Mouse (Mus musculus) CH12.LX (cell line): ENCODE measurements around the gene Ccl27a. TPM values are rescaled to one million over a fixed set of nuclear protein-coding genes. Genes with fewer than 3 reads are reported as not detected.

ENCODE experiments used
- DNase-seq: peaks from one replicate; pipeline ENCODE4 v3.0.0-alpha.2; 2013; ENCODE audit errors: extremely low read depth
- H3K27ac ChIP-seq: 2 replicates; pipeline ENCODE4 v1.5.1; 2012; ENCODE audit warnings: low read depth, mild to moderate bottlenecking, control low read depth, moderate library complexity; ENCODE audit not compliant: insufficient read depth
- H3K27me3 ChIP-seq: replicated peaks from 2 replicates; pipeline ENCODE3; 2012; ENCODE audit warnings: inconsistent platforms
- H3K36me3 ChIP-seq, 2 experiments: replicated peaks in 1 of 2; 2 replicates each; pipeline versions ENCODE3 to v1.6.1; 2012; ENCODE audit warnings: inconsistent platforms in 1 of 2, low read length in 1 of 2, mild to moderate bottlenecking in 1 of 2, mixed read lengths in 1 of 2, moderate library complexity in 1 of 2; ENCODE audit not compliant: control insufficient read depth in 1 of 2, insufficient read depth in 1 of 2
- H3K4me1 ChIP-seq, 2 experiments: 2 replicates each; pipeline ENCODE4 v1.6.1; 2012; ENCODE audit warnings: inconsistent platforms in 1 of 2, moderate library complexity in 1 of 2; ENCODE audit not compliant: insufficient read depth in 2 of 2, control insufficient read depth in 1 of 2
- H3K4me2 ChIP-seq: 2 replicates; pipeline ENCODE4 v1.6.1; 2012; ENCODE audit warnings: low read depth, mild to moderate bottlenecking, control low read depth; ENCODE audit not compliant: poor library complexity, insufficient read depth, severe bottlenecking
- H3K4me3 ChIP-seq, 3 experiments: fragments of 150-350 bp in 1 of 3; sonication (generic) in 1 of 3; replicated peaks in 1 of 3; 2 replicates each; pipeline versions ENCODE3 to v1.5.1; 2011 to 2012; ENCODE audit warnings: low read depth in 2 of 3, low read length in 2 of 3, mild to moderate bottlenecking in 2 of 3, moderate library complexity in 2 of 3, control low read depth in 1 of 3, improper control_type of control experiment in 1 of 3, inconsistent platforms in 1 of 3, mixed read lengths in 1 of 3; ENCODE audit not compliant: poor library complexity in 1 of 3
- H3K79me2 ChIP-seq: replicated peaks from 2 replicates; pipeline ENCODE4 v1.6.1; 2012; ENCODE audit warnings: mild to moderate bottlenecking, moderate library complexity; ENCODE audit not compliant: control insufficient read depth, poor library complexity, insufficient read depth, severe bottlenecking; ENCODE audit errors: extremely low read depth
- H3K9ac ChIP-seq: 2 replicates; pipeline ENCODE4 v1.6.1; 2012; ENCODE audit warnings: low read depth, mild to moderate bottlenecking, control low read depth, moderate library complexity; ENCODE audit not compliant: insufficient read depth
- H3K9me3 ChIP-seq: replicated peaks from 2 replicates; pipeline ENCODE3; 2012; ENCODE audit warnings: low read length, inconsistent platforms, mixed read lengths
- CHD1 ChIP-seq: IDR thresholded peaks from 2 replicates; pipeline ENCODE4 v1.6.1; 2012; ENCODE audit warnings: low read depth, low read length, improper control_type of control experiment, inconsistent platforms
- ETS1 ChIP-seq: conservative IDR thresholded peaks from 2 replicates; pipeline ENCODE4 v1.6.1; 2012; ENCODE audit warnings: low read depth, mild to moderate bottlenecking, inconsistent platforms, low read length, improper control_type of control experiment, moderate library complexity
- HCFC1 ChIP-seq: IDR thresholded peaks from 2 replicates; pipeline ENCODE4 v1.6.1; 2012; ENCODE audit warnings: low read depth, mild to moderate bottlenecking, inconsistent platforms, low read length, improper control_type of control experiment
- IRF4 ChIP-seq: IDR thresholded peaks from 2 replicates; pipeline ENCODE4 v1.6.1; 2014; ENCODE audit warnings: low read depth, mild to moderate bottlenecking, inconsistent platforms, low read length, improper control_type of control experiment
- JUN ChIP-seq: IDR thresholded peaks from 2 replicates; pipeline ENCODE4 v1.6.1; 2011; ENCODE audit warnings: low read depth, mild to moderate bottlenecking, low read length, improper control_type of control experiment, moderate library complexity; ENCODE audit not compliant: insufficient read depth
- MAZ ChIP-seq: IDR thresholded peaks from 2 replicates; pipeline ENCODE4 v1.6.1; 2012; ENCODE audit warnings: low read depth, mild to moderate bottlenecking, inconsistent platforms, low read length, improper control_type of control experiment, moderate library complexity
- MEF2A ChIP-seq: IDR thresholded peaks from 2 replicates; pipeline ENCODE4 v1.6.1; 2014; ENCODE audit warnings: low read depth, mild to moderate bottlenecking, inconsistent platforms, low read length, improper control_type of control experiment, borderline replicate concordance
- NELFE ChIP-seq: IDR thresholded peaks from 2 replicates; pipeline ENCODE4 v1.6.1; 2011; ENCODE audit warnings: low read depth, low read length, improper control_type of control experiment
- POLR2A ChIP-seq: IDR thresholded peaks from 2 replicates; pipeline ENCODE4 v1.6.1; 2011; ENCODE audit warnings: low read depth, mild to moderate bottlenecking, improper control_type of control experiment, low read length
- POLR2AphosphoS2 ChIP-seq: IDR thresholded peaks from 2 replicates; pipeline ENCODE4 v1.6.1; 2011; ENCODE audit warnings: low read depth, low read length, improper control_type of control experiment
- RAD21 ChIP-seq: IDR thresholded peaks from 2 replicates; pipeline ENCODE4 v1.6.1; 2011; ENCODE audit warnings: low read depth, mild to moderate bottlenecking, low read length, improper control_type of control experiment, moderate library complexity
- SIN3A ChIP-seq: IDR thresholded peaks from 2 replicates; pipeline ENCODE4 v1.6.1; 2012; ENCODE audit warnings: low read length, improper control_type of control experiment, inconsistent platforms
- SMC3 ChIP-seq: IDR thresholded peaks from 2 replicates; pipeline ENCODE4 v1.6.1; 2011; ENCODE audit warnings: low read depth, low read length, improper control_type of control experiment
- UBTF ChIP-seq: IDR thresholded peaks from 2 replicates; pipeline ENCODE4 v1.6.1; 2012; ENCODE audit warnings: low read depth, mild to moderate bottlenecking, inconsistent platforms, low read length, improper control_type of control experiment, moderate library complexity
- USF2 ChIP-seq: conservative IDR thresholded peaks from 2 replicates; pipeline ENCODE4 v1.6.1; 2011; ENCODE audit warnings: low read depth, low read length, improper control_type of control experiment
- ZC3H11A ChIP-seq: IDR thresholded peaks from 2 replicates; pipeline ENCODE4 v1.6.1; 2012; ENCODE audit warnings: low read depth, mild to moderate bottlenecking, inconsistent platforms, low read length, improper control_type of control experiment
- ZMIZ1 ChIP-seq: IDR thresholded peaks from 2 replicates; pipeline ENCODE4 v1.6.1; 2012; ENCODE audit warnings: low read depth, mild to moderate bottlenecking, inconsistent platforms, low read length, improper control_type of control experiment
- ZNF384 ChIP-seq: IDR thresholded peaks from 2 replicates; pipeline ENCODE4 v1.6.1; 2012; ENCODE audit warnings: low read depth, low read length, improper control_type of control experiment, inconsistent platforms
- dilution Hi-C: fragments of 300-500 bp; cut with MboI; formaldehyde crosslinking; loops from 2 replicates; pipeline ENCODE4 v1.14.3; 2020; ENCODE audit warnings: low sequenced_read_pairs; ENCODE audit not compliant: extremely low pct_unique_long_range_greater_than_20kb, extremely low pct_ligation_motif_present
- in situ Hi-C: fragments of 300-500 bp; cut with MboI; formaldehyde crosslinking; loops from 3 replicates; pipeline ENCODE4 v1.14.3; 2019; ENCODE audit warnings: low sequenced_read_pairs, low pct_ligation_motif_present, low pct_unique_long_range_greater_than_20kb, mixed read lengths
- polyA plus RNA-seq: library from polyadenylated mRNA; unstranded; fragments of >175 nt; gene quantifications from 2 replicates; pipeline ENCODE4 v1.2.1, GENCODE M21; 2012; ENCODE audit warnings: low read depth; ENCODE audit not compliant: insufficient read length
- total RNA-seq, 2 experiments: library from RNA; depleted of rRNA; stranded (reverse); fragments of 300-350 nt in 1 of 2; fragments of >200 nt in 1 of 2; gene quantifications; 2 replicates each; pipeline ENCODE4 v1.2.3; 2012 to 2014

Ccl27a gene
- total and polyA plus RNA-seq, 3 experiments, result 3.3 to 6.4 (median 5.6) TPM

- Histone ChIP-seq H3K9ac (no peak overlapping the region), H3K4me2 (no peak overlapping the region), H3K4me3 (no peak overlapping the region), H3K9me3 (no peaks in the 10 kb centered on the region), H3K79me2 (no peaks in the 10 kb centered on the region), H3K27me3 (no peaks in the 10 kb centered on the region), H3K27ac (no peak overlapping the region), H3K4me1 (peaks cover 6 to 27% of the 10 kb centered on the region in 2 experiments), H3K36me3 (peaks cover 13 to 49% of the 10 kb centered on the region in 2 experiments)
- in situ Hi-C loops (no loop called here), dilution Hi-C loops (no loop called here)
- no peak for DNase-seq
- TF ChIP-seq ZMIZ1 (no peak), ZC3H11A (no peak), SMC3 (no peak), MAZ (no peak), HCFC1 (no peak), MEF2A (no peak), ZNF384 (no peak), UBTF (no peak), NELFE (no peak), SIN3A (no peak), ETS1 (no peak), RAD21 (no peak), POLR2A (no peak)
Measured at GRCm38 (mm10) chr4:41758021-41758420, 16.0 kb downstream of the Ccl27a start.

GRCm38 (mm10) chr4:41757321-41757720, 16.7 kb downstream of the Ccl27a start:
- Histone ChIP-seq H3K9ac (no peak overlapping the region), H3K4me2 (no peak overlapping the region)

GRCm38 (mm10) chr4:41756440-41756839, 17.6 kb downstream of the Ccl27a start:
- Histone ChIP-seq H3K27me3 (peaks cover 9% of the 10 kb centered on the region), H3K4me3 (peak overlapping the region; percentile 75 to 86 (median 85)), H3K4me2 (peak overlapping the region; percentile 64), H3K9ac (peak overlapping the region; percentile 63), H3K27ac (no peak overlapping the region), H3K36me3 (peaks cover 13 to 47% of the 10 kb centered on the region in 2 experiments), H3K4me1 (peaks cover 6 to 27% of the 10 kb centered on the region in 2 experiments), H3K79me2 (no peaks in the 10 kb centered on the region), H3K9me3 (no peaks in the 10 kb centered on the region)
- in situ Hi-C loops, result no loop called here
- dilution Hi-C loops, result no loop called here
- TF ChIP-seq HCFC1, result no peak
- TF ChIP-seq JUN, result no peak
- TF ChIP-seq USF2, result no peak
- TF ChIP-seq POLR2AphosphoS2, result no peak
- no peak for TF ChIP-seq CHD1
- DNase-seq, result no peak

More at GRCm38 (mm10) chr4:41757321-41757720, 16.7 kb downstream of the Ccl27a start:
- Histone ChIP-seq H3K9me3 (no peaks in the 10 kb centered on the region), H3K4me3 (no peak overlapping the region), H3K4me1 (peaks cover 6 to 27% of the 10 kb centered on the region in 2 experiments), H3K27me3 (peaks cover 5% of the 10 kb centered on the region), H3K79me2 (no peaks in the 10 kb centered on the region), H3K36me3 (peaks cover 13 to 49% of the 10 kb centered on the region in 2 experiments), H3K27ac (no peak overlapping the region)
- DNase-seq, result no peak
- in situ Hi-C loops (no loop called here), dilution Hi-C loops (no loop called here)
- TF ChIP-seq IRF4 (no peak), SIN3A (no peak)
